Mouse (Mus musculus): ENCODE results near the gene H2-DMb2. TPM values are rescaled to one million over a fixed set of nuclear protein-coding genes. Genes with fewer than 3 reads are reported as not detected.
"Not testable (repeated sequence)": the region's sequence is repeated elsewhere in the genome, so short reads cannot be mapped to it uniquely, and the experiment has no call there.

H2-DMb2 gene
- polyA plus RNA-seq, 1 experiment from 2014 or later: 1.2 TPM

GRCm38 (mm10) chr17:34135297-34136224, 7.5 kb upstream of the H2-DMb2 start:
- Histone ChIP-seq H3K4me3 (ENCODE audit: inconsistent target) (peak overlapping the region; percentile 38), H3K27ac (peak overlapping the region; percentile 34), H3K79me2 (ENCODE audit: inconsistent target) (peaks cover 6% of the 10 kb centered on the region; the same call in 1 of the 2 replicates), H3K36me3 (ENCODE audit: inconsistent target) (peaks cover 9% of the 10 kb centered on the region; the same call in 1 of the 2 replicates)
- 4% methylated on average over 31 of the region's 31 CpGs for WGBS (ENCODE audit: missing documents)

GRCm38 (mm10) chr17:34137601-34138000, 5.5 kb upstream of the H2-DMb2 start:
- Histone ChIP-seq H3K79me2 (ENCODE audit: inconsistent target) (peaks cover 6% of the 10 kb centered on the region; the same call in 1 of the 2 replicates), H3K36me3 (ENCODE audit: inconsistent target) (peaks cover 9% of the 10 kb centered on the region; the same call in 1 of the 2 replicates), H3K27ac (no peak overlapping the region), H3K4me3 (ENCODE audit: inconsistent target) (no peak overlapping the region)
- 84% methylated on average over 7 of the region's 7 CpGs for WGBS (ENCODE audit: missing documents)

DNA sequence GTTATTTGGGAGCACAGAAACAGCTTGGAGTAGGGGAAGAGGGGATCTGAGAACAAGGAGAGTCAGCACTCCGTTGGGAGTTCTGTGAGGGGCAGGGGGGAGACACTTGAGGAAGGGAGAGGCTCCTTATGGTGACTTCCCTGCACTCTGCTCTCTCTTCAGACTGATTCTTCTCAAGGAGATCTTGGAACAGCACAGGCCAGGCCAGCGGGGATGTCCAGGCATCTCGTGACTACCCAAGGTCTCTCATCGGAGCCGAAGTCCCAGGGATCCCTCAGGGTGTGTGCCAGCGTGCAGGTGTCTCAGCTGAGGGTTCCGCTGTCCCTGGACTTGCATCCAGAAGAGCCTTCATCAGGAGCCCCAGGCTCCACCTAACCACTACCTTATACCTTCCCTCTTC, 4.5 kb upstream of the H2-DMb2 start:
- peaks cover 9% of the 10 kb centered on the region; the same call in 1 of the 2 replicates for H3K36me3 ChIP-seq (ENCODE audit: inconsistent target)
- H3K4me3 ChIP-seq (ENCODE audit: inconsistent target): no peak overlapping the region
- H3K27ac ChIP-seq: no peak overlapping the region
- WGBS (ENCODE audit: missing documents): 100% methylated on average over 7 of the region's 7 CpGs
- H3K79me2 ChIP-seq (ENCODE audit: inconsistent target): peaks cover 6% of the 10 kb centered on the region; the same call in 1 of the 2 replicates

DNA sequence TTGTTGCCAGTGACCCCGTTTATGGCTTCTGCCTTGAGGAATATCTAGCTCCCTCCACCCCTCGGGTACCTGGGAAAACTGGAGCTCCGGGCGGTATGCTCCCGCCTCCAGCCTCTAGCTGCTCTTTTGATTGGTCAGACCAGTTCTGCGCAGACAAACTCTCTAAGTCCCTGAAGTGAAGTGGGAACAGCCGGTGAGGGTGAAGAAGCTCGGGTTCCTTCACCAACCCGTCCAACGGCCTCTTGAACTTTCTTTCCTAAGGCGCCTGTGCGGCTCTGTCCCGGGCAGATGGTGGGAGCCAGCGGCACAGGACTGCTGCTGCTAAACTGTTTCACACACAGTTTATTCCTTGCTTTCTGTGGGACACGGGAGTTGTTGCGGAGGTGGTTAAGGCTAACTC, 3.7 kb upstream of the H2-DMb2 start:
- Histone ChIP-seq H3K4me3 (ENCODE audit: inconsistent target) (no peak overlapping the region), H3K36me3 (ENCODE audit: inconsistent target) (peaks cover 9% of the 10 kb centered on the region; the same call in 1 of the 2 replicates), H3K79me2 (ENCODE audit: inconsistent target) (peaks cover 6% of the 10 kb centered on the region; the same call in 1 of the 2 replicates), H3K27ac (no peak overlapping the region)
- WGBS (ENCODE audit: missing documents): 93% methylated on average over 16 of the region's 16 CpGs

DNA sequence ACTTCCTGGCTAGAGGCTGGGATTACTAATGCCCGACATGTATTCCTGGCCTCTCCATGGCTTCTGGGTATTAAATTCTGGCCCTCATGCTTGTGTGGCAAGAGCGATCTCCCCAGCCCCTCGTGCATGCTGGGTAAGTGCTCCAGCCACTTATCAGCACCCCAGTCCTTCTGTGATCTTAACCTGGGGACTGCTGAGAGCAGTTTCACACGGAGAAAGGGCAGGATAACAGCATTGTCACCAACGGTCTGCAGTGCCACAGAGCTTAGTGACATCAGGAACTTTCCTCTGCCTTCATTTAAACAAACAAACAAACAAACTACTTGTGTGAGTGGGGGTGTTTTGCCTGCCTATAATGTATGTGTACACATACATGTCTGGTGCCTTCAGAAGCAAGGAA, 2.9 kb upstream of the H2-DMb2 start:
- WGBS (ENCODE audit: missing documents): 81% methylated on average over 5 of the region's 5 CpGs
- Histone ChIP-seq H3K79me2 (ENCODE audit: inconsistent target) (peaks cover 6% of the 10 kb centered on the region; the same call in 1 of the 2 replicates), H3K36me3 (ENCODE audit: inconsistent target) (peaks cover 9% of the 10 kb centered on the region; the same call in 1 of the 2 replicates), H3K4me3 (ENCODE audit: inconsistent target) (no peak overlapping the region), H3K27ac (no peak overlapping the region)

GRCm38 (mm10) chr17:34141448-34141847, 1.7 kb upstream of the H2-DMb2 start:
- Histone ChIP-seq H3K4me3 (ENCODE audit: inconsistent target) (no peak overlapping the region), H3K27ac (no peak overlapping the region), H3K79me2 (ENCODE audit: inconsistent target) (peaks cover under 1% of the 10 kb centered on the region; the same call in 1 of the 2 replicates), H3K36me3 (ENCODE audit: inconsistent target) (peaks cover 9% of the 10 kb centered on the region; the same call in 1 of the 2 replicates)
- 32% methylated on average over 4 of the region's 4 CpGs for WGBS (ENCODE audit: missing documents)

DNA sequence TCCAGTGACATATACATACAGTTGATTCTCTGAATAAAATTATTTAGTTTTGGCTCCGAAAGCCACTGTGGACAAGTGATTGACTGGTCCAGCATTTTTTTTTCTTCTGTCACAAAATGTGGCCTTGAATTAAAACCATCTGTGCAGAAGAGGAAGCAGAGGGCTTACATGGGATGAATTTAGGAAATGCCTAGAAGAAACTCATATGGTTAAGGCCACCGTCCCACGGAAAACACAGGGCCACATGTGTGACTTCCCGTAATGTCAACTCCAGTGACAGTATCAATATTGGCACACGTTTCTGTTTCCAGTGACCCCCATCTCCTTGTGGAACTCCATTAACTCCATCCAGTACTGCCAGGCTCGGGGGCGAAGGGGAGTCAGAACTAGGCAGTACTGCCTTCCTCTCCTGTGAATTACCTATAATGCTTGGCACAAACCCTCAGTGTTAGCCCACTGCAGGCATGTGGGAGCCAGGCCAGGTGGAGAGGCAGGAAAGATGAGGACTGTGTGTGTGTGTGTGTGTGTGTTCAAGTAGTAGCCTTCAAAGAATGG, 574 bp upstream of the H2-DMb2 start:
- H3K79me2 ChIP-seq (ENCODE audit: inconsistent target): no peaks in the 10 kb centered on the region
- H3K27ac ChIP-seq: peak overlapping the region; percentile 79
- WGBS (ENCODE audit: missing documents): 4% methylated on average over 7 of the region's 7 CpGs
- H3K4me3 ChIP-seq (ENCODE audit: inconsistent target): no peak overlapping the region
- H3K36me3 ChIP-seq (ENCODE audit: inconsistent target): peaks cover 9% of the 10 kb centered on the region; the same call in 1 of the 2 replicates

- Histone ChIP-seq H3K27ac (peak overlapping the region; percentile 79), H3K36me3 (ENCODE audit: inconsistent target) (peaks cover 4% of the 10 kb centered on the region; the same call in 1 of the 2 replicates), H3K79me2 (ENCODE audit: inconsistent target) (no peaks in the 10 kb centered on the region), H3K4me3 (ENCODE audit: inconsistent target) (no peak overlapping the region)
- WGBS (ENCODE audit: missing documents): 0% methylated on average over 3 of the region's 5 CpGs
These were observed 354 bp downstream of the H2-DMb2 start for GRCm38 (mm10) chr17:34143461-34143860.

GRCm38 (mm10) chr17:34144221-34144620, 1.1 kb downstream of the H2-DMb2 start:
- WGBS (ENCODE audit: missing documents): 90% methylated on average over 3 of the region's 4 CpGs

GRCm38 (mm10) chr17:34144960-34145371, 1.9 kb downstream of the H2-DMb2 start:
- H3K4me3 ChIP-seq (ENCODE audit: inconsistent target): no peak overlapping the region
- no peaks in the 10 kb centered on the region for H3K36me3 ChIP-seq (ENCODE audit: inconsistent target)
- H3K27ac ChIP-seq: no peak overlapping the region
- 100% methylated on average over 3 of the region's 3 CpGs for WGBS (ENCODE audit: missing documents)
- H3K79me2 ChIP-seq (ENCODE audit: inconsistent target): no peaks in the 10 kb centered on the region

More at GRCm38 (mm10) chr17:34144221-34144620, 1.1 kb downstream of the H2-DMb2 start:
- H3K27ac ChIP-seq; H3K4me3 ChIP-seq (ENCODE audit: inconsistent target); H3K36me3 ChIP-seq (ENCODE audit: inconsistent target); H3K79me2 ChIP-seq (ENCODE audit: inconsistent target): not testable (repeated sequence)

- Histone ChIP-seq H3K36me3 (ENCODE audit: inconsistent target) (no peaks in the 10 kb centered on the region), H3K4me3 (ENCODE audit: inconsistent target) (peak within 1 kb of the TSS; percentile 30), H3K79me2 (ENCODE audit: inconsistent target) (peaks cover 21% of the 10 kb centered on the region; the same call in 1 of the 2 replicates), H3K27ac (peak within 1 kb of the TSS; percentile 36; the same call in 1 of the 2 replicates)
- 24% methylated on average over 4 of the region's 4 CpGs for WGBS (ENCODE audit: missing documents)
These were observed 9.8 kb downstream of the H2-DMb2 start, which contains the start of gene H2-DMb1 for GRCm38 (mm10) chr17:34152923-34153322. TSS of gene H2-DMb1 (plus strand) at chr17:34153072.

DNA sequence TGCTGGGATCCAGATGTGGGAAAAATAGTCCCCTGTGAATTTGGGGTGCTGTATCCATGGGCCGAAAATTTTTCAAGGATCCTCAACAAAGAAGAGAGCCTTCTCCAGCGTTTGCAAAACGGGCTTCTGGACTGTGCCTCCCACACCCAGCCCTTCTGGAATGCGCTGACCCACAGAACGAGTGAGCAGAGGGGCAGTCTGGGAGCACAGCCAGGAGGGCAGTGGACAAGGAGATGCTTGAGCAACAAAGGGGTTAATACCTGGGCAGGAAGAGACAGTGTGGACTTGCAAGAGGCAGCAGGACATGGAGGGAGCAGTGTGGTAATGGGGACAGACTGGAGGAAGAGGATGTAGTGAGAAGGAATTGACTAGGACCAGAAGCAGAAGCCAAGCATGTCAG, 12.4 kb downstream of the H2-DMb2 start:
- H3K36me3 ChIP-seq (ENCODE audit: inconsistent target): 0 out of 2 replicates have a peak, but pooled peaks cover 8% of the 10 kb centered on the region
- WGBS (ENCODE audit: missing documents): 94% methylated on average over 5 of the region's 5 CpGs
- H3K79me2 ChIP-seq (ENCODE audit: inconsistent target): peaks cover 21% of the 10 kb centered on the region; the same call in 1 of the 2 replicates
- H3K27ac ChIP-seq: no peak overlapping the region
- H3K4me3 ChIP-seq (ENCODE audit: inconsistent target): no peak overlapping the region

DNA sequence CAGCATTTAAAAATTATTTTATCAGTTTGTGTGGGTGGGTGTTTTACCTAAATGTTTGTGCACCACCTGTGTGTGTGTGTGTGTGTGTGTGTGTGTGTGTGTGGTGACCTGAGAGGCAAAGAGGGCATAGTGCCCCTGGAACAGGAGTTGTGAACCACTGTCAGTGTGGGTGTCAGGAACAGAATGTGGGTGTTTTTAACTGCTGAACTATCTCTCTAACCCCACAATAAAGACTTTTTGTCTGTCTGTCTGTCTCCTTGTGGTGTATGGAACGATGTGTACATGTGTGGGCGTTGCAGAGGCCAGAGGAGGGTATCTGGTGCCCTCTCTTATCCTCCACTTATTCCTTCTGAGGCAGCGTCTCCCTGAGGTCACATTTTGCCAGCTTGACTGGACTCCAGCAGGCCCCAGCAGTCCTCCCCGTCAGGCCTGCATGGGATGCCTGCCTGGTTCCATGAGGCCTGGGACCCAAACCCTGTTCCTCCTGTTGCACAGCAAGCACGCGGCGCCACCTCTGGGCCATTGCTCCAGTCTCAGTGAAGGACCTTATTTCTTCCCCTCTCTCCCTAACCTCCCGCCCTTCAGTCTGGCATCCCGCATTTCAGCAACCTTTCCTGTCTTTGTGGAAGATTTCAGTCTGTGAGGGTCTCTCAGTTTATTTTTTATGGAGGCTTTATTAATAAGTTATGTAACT, 21.2 kb downstream of the H2-DMb2 start:
- no peaks in the 10 kb centered on the region for H3K79me2 ChIP-seq (ENCODE audit: inconsistent target)
- H3K36me3 ChIP-seq (ENCODE audit: inconsistent target): 0 out of 2 replicates have a peak, but pooled peaks cover 8% of the 10 kb centered on the region
- H3K27ac ChIP-seq: no peak overlapping the region
- WGBS (ENCODE audit: missing documents): 57% methylated on average over 9 of the region's 9 CpGs
- no peak overlapping the region for H3K4me3 ChIP-seq (ENCODE audit: inconsistent target)

Data from macrophage (primary cell).